Mouse (Mus musculus) common myeloid progenitor, adult 5-6 weeks (primary cell): Measurements from ENCODE around the gene Gm6217. TPM values are rescaled to one million over a fixed set of nuclear protein-coding genes. Genes with fewer than 3 reads are reported as not detected.
"Not testable (repeated sequence)": the region's sequence is repeated elsewhere in the genome, so short reads cannot be mapped to it uniquely, and the experiment has no call there.

Source experiments
- ATAC-seq: replicated peaks from 2 replicates; pipeline ENCODE4 v1.8.0; 2016; ENCODE audit warnings: low read depth, mild to moderate bottlenecking, moderate TSS enrichment, inconsistent platforms; ENCODE audit not compliant: poor library complexity, severe bottlenecking
- total RNA-seq: library from RNA; stranded (forward); fragments of 200-1000, 187-1606 nt; gene quantifications from 2 replicates; pipeline ENCODE4 v1.2.3, GENCODE M21; 2017

Gene Gm6217
- total RNA-seq = not detected in 2 replicates

GRCm38 (mm10) chr1:82931326-82931725 lies at the start of gene Gm6217:
TSS of gene Gm6217 (minus strand) at chr1:82931399.
- not testable (repeated sequence) for ATAC-seq

- no peak for ATAC-seq
Measured at GRCm38 (mm10) chr1:82977840-82978239, 46.6 kb upstream of the Gm6217 start.

- no peak for ATAC-seq
Measured at GRCm38 (mm10) chr1:82975750-82976149, 44.6 kb upstream of the Gm6217 start.

- ATAC-seq = peak; percentile 60
Measured at GRCm38 (mm10) chr1:82974342-82974741, 43.1 kb upstream of the Gm6217 start.

- ATAC-seq = no peak
Measured at GRCm38 (mm10) chr1:82973901-82974300, 42.7 kb upstream of the Gm6217 start.

- no peak for ATAC-seq
Measured at GRCm38 (mm10) chr1:82973244-82973643, 42.0 kb upstream of the Gm6217 start.

GRCm38 (mm10) chr1:82972046-82972445 lies 40.8 kb upstream of the Gm6217 start:
- ATAC-seq = no peak

- no peak for ATAC-seq
Measured at GRCm38 (mm10) chr1:82966413-82966812, 35.2 kb upstream of the Gm6217 start.

GRCm38 (mm10) chr1:82959870-82960385 lies 28.7 kb upstream of the Gm6217 start, which contains the start of gene Gm47955:
TSS of gene Gm47955 (plus strand) at chr1:82960286.
- ATAC-seq = no peak

GRCm38 (mm10) chr1:82955913-82956312 lies 24.7 kb upstream of the Gm6217 start, which contains the start of gene Gm7544:
TSS of gene Gm7544 (minus strand) at chr1:82956013.
- ATAC-seq = not testable (repeated sequence)

- ATAC-seq = no peak
Measured at GRCm38 (mm10) chr1:82948601-82949000, 17.4 kb upstream of the Gm6217 start.

- ATAC-seq = not testable (repeated sequence)
Measured at GRCm38 (mm10) chr1:82946029-82946428, 14.8 kb upstream of the Gm6217 start.

- ATAC-seq = not testable (repeated sequence)
Measured at GRCm38 (mm10) chr1:82943295-82943694, 12.1 kb upstream of the Gm6217 start, which contains the start of gene A030003K21Rik. TSS of gene A030003K21Rik (minus strand) at chr1:82943388.

GRCm38 (mm10) chr1:82942505-82942904 lies 11.3 kb upstream of the Gm6217 start:
- ATAC-seq = not testable (repeated sequence)

- ATAC-seq = no peak
Measured at GRCm38 (mm10) chr1:82938666-82939065, 7.5 kb upstream of the Gm6217 start.

- ATAC-seq = not testable (repeated sequence)
Measured at GRCm38 (mm10) chr1:82930558-82930957, 641 bp downstream of the Gm6217 start.

GRCm38 (mm10) chr1:82924650-82925049 lies 6.5 kb downstream of the Gm6217 start, which contains the start of gene A030014E15Rik:
TSS of gene A030014E15Rik (plus strand) at chr1:82924917.
- no peak for ATAC-seq

GRCm38 (mm10) chr1:82913434-82913833 lies 17.8 kb downstream of the Gm6217 start:
- ATAC-seq = not testable (repeated sequence)

- ATAC-seq = no peak
Measured at GRCm38 (mm10) chr1:82913025-82913424, 18.2 kb downstream of the Gm6217 start, which contains the start of gene A030005L19Rik. TSS of gene A030005L19Rik (plus strand) at chr1:82913325.

GRCm38 (mm10) chr1:82905886-82906285 lies 25.3 kb downstream of the Gm6217 start:
- ATAC-seq = no peak

- no peak for ATAC-seq
Measured at GRCm38 (mm10) chr1:82901201-82901600, 30.0 kb downstream of the Gm6217 start.

- 0 out of 2 replicates have a peak, but pooled peaks have one; percentile 47 for ATAC-seq
Measured at GRCm38 (mm10) chr1:82900567-82900966, 30.6 kb downstream of the Gm6217 start.
